Comparison of ENCODE assay signal across 27 mouse cellular contexts in the genomic region with DNA sequence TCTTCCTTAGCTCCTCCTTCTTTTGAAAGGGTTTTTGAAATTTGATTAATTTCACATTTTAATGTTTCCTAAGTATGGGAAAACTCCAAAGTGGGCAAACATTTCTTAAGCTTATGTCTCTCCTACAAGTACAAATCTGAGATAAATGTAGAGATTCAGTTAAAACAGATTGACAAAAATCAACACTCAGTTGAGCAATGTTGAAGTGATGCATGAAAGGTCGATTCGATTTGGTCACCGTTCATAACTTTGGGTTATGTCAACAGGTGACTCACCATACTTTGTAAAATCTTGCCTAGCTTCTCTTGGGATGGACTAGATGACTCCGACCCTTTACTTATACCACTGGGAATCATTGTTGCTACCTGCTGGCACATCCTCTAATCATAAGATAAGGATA.
"Had no signal": no experiment of that assay in that cellular context is flagged by ENCODE, and none has a peak within 500 bp of the region (broad histone marks: within the 10 kb centered on the region; RNA-seq: fewer than 3 reads in every experiment).

No protein-coding gene starts in this region.

- H3K27me3 ChIP-seq: embryonic facial prominence, embryonic 12.5 days; embryonic facial prominence, embryonic 13.5 days; embryonic facial prominence, embryonic 15.5 days; forebrain, embryonic 12.5 days; forebrain, embryonic 13.5 days; forebrain, embryonic 15.5 days had no signal

- ATAC-seq: forebrain, embryonic 13.5 days; forebrain, embryonic 14.5 days; forebrain, embryonic 15.5 days; forebrain, embryonic 16.5 days; forebrain, postnatal 0 days had no signal

- H3K4me2 ChIP-seq: embryonic facial prominence, embryonic 12.5 days; embryonic facial prominence, embryonic 13.5 days; embryonic facial prominence, embryonic 15.5 days; forebrain, embryonic 12.5 days; forebrain, embryonic 13.5 days; forebrain, embryonic 15.5 days had no signal

- H3K36me3 ChIP-seq: embryonic facial prominence, embryonic 10.5 days; embryonic facial prominence, embryonic 12.5 days; embryonic facial prominence, embryonic 13.5 days; embryonic facial prominence, embryonic 15.5 days; forebrain, embryonic 10.5 days; forebrain, embryonic 12.5 days; forebrain, embryonic 15.5 days had no signal

- H3K9ac ChIP-seq: embryonic facial prominence, embryonic 12.5 days; embryonic facial prominence, embryonic 13.5 days; embryonic facial prominence, embryonic 15.5 days; forebrain, embryonic 12.5 days; forebrain, embryonic 13.5 days; forebrain, embryonic 15.5 days; forebrain, postnatal 0 days had no signal

- DNase-seq: cerebellum, adult 8-10 months; cerebellum, adult 9-10 months; cerebellum, adult 9-11 months; cerebellum, postnatal 10 days; cerebellum, postnatal 14 days; cerebellum, postnatal 25 days; cerebellum, postnatal 36 days; embryo, embryonic 11 days; forebrain, postnatal 0 days; gastrocnemius, adult 2 months; gastrocnemius, postnatal 10 days; gastrocnemius, postnatal 14 days; gastrocnemius, postnatal 25 days; gastrocnemius, postnatal 36 days; heart, adult 18-20 months; heart, adult 2 months had no signal

- H3K4me3 ChIP-seq: embryonic facial prominence, embryonic 10.5 days; embryonic facial prominence, embryonic 12.5 days; embryonic facial prominence, embryonic 13.5 days; embryonic facial prominence, embryonic 15.5 days; erythroblast, embryonic 14.5 days; forebrain, embryonic 10.5 days; forebrain, embryonic 12.5 days; forebrain, embryonic 13.5 days; forebrain, embryonic 15.5 days; gastrocnemius, adult 2 months; heart, adult 2 months had no signal

- H3K9me3 ChIP-seq: embryonic facial prominence, embryonic 12.5 days; embryonic facial prominence, embryonic 15.5 days; forebrain, embryonic 10.5 days; forebrain, embryonic 12.5 days; forebrain, embryonic 13.5 days; forebrain, embryonic 15.5 days had no signal

- H3K4me1 ChIP-seq: embryonic facial prominence, embryonic 12.5 days; embryonic facial prominence, embryonic 13.5 days; embryonic facial prominence, embryonic 15.5 days; forebrain, embryonic 10.5 days; forebrain, embryonic 12.5 days; forebrain, embryonic 13.5 days; forebrain, embryonic 15.5 days had no signal

- H3K27ac ChIP-seq: embryonic facial prominence, embryonic 10.5 days; embryonic facial prominence, embryonic 12.5 days; embryonic facial prominence, embryonic 13.5 days; embryonic facial prominence, embryonic 15.5 days; forebrain, embryonic 10.5 days; forebrain, embryonic 12.5 days; forebrain, embryonic 13.5 days; forebrain, embryonic 15.5 days; gastrocnemius, adult 2 months; heart, adult 2 months had no signal
